ENCODE assay signal across 24 mouse cellular contexts in the genomic region with DNA sequence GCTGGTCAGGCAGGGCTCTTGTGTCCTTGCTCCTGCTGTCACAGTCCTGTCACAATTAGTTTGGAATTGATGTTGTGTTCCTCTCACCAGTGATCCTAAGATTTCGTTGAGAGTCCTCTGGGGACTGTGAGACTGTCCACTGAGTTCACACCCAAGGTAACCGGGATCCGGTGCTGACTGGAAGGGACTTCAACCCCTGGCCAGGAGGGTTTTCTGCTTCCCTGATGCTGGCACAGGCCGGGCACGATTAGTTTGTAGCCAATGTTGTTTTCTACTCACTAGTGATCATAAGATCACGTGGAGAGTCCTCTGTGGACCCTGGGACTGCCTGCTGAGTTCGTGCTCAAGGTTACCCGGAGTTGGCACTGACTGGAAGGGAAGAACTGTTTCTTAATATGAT.
"Had no signal": no experiment of that assay in that cellular context is flagged by ENCODE, and none has a peak within 500 bp of the region (broad histone marks: within the 10 kb centered on the region; RNA-seq: fewer than 3 reads in every experiment).

No protein-coding gene starts in this region.

- H3K4me3 ChIP-seq: layer of hippocampus, adult 2 months; limb, embryonic 10.5 days; limb, embryonic 13.5 days; myocyte; neural tube, embryonic 13.5 days; stomach, embryonic 15.5 days had no signal

- H3K9ac ChIP-seq: limb, embryonic 13.5 days; liver, embryonic 14.5 days; liver, postnatal 0 days; lung, embryonic 14.5 days; neural tube, embryonic 13.5 days; stomach, embryonic 15.5 days had no signal

- H3K9me3 ChIP-seq: limb, embryonic 10.5 days; limb, embryonic 13.5 days; neural tube, embryonic 13.5 days; stomach, embryonic 15.5 days had no signal

- H3K4me2 ChIP-seq: limb, embryonic 13.5 days; liver, embryonic 11.5 days; lung, embryonic 14.5 days; neural tube, embryonic 13.5 days; stomach, embryonic 15.5 days had no signal

- H3K27ac ChIP-seq: hindbrain, postnatal 0 days; kidney, postnatal 0 days; layer of hippocampus, adult 2 months; limb, embryonic 10.5 days; limb, embryonic 13.5 days; liver, embryonic 14.5 days; macrophage; neural tube, embryonic 13.5 days; stomach, embryonic 15.5 days had no signal

- H3K27me3 ChIP-seq: limb, embryonic 13.5 days; neural tube, embryonic 13.5 days; stomach, embryonic 15.5 days had no signal

- H3K4me1 ChIP-seq: limb, embryonic 10.5 days; limb, embryonic 13.5 days; neural tube, embryonic 13.5 days; stomach, embryonic 15.5 days had no signal

- ATAC-seq: hindbrain, postnatal 0 days; inflammation-experienced regulatory T-cells, adult 6 months; intestine, embryonic 16.5 days; liver, postnatal 0 days; lung, postnatal 0 days; midbrain, embryonic 16.5 days had no signal

- DNase-seq: layer of hippocampus, adult 9-11 months; liver, postnatal 0 days; lung, embryonic 14.5 days; retina, postnatal 1 day; right cerebral cortex, postnatal 25 days; spleen, adult 18-20 months; thymus, adult 2 months; thymus, postnatal 14 days; thymus, postnatal 4 days had no signal

- H3K36me3 ChIP-seq: limb, embryonic 10.5 days; stomach, embryonic 15.5 days had no signal
